Mouse (Mus musculus) lung, adult 2 months (tissue): ENCODE data around the gene Slc44a4.

Experiments used
- CTCF ChIP-seq: fragments of 200-500 bp; IDR thresholded peaks from 2 replicates; pipeline ENCODE4 v1.5.1; 2011; ENCODE audit warnings: mild to moderate bottlenecking, low read length, control low read depth; ENCODE audit not compliant: insufficient read depth
- POLR2A ChIP-seq: fragments of 200-500 bp; IDR thresholded peaks from 2 replicates; pipeline ENCODE4 v1.6.1; 2011; ENCODE audit warnings: low read depth, mild to moderate bottlenecking, control low read depth, low read length, borderline replicate concordance; ENCODE audit errors: extremely low read depth

GRCm38 (mm10) chr17:34931735-34932098 lies 17.5 kb downstream of the Slc44a4 start:
- no peak for TF ChIP-seq POLR2A
- TF ChIP-seq CTCF, result no peak
